ENCODE assay signal across 12 mouse cellular contexts in the genomic region with DNA sequence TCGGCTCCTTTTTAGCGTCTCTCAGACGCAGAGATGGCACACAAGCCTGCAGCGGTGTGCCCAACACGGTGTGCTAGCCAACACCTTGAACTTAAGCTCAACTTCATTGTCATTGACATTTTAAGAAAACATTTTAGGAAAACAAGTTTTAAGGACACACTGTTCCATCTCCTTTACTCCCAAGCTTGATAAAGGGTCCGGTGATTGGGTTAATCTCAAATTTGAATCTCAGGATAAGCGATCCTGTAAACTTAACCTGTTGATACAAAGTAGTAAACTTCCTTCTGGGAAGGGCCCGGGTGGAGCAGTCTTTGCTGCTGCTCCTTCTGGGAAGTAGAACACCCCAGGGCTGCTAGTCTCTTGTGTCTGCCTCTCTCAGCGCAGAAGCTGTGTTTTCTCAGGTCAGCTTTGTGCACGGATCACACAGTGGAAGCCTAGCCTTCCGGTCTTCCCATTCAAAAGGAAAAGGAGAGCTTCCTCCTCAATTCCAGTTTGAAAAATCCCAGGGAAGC.
DNase-seq lines count a peak whose midpoint lies in the region; ATAC-seq and TF ChIP-seq lines count a peak whose summit lies in the region.
"Had no signal": no experiment of that assay in that cellular context is flagged by ENCODE, and none has a peak within 500 bp of the region (broad histone marks: within the 10 kb centered on the region; RNA-seq: fewer than 3 reads in every experiment).

No protein-coding gene starts in this region.

- no peak overlapping the region for H3K4me3 ChIP-seq in cerebellum, adult 2 months (replicated peaks; ENCODE audit: insufficient read depth, low read depth, low read length)
- no peak overlapping the region for H3K4me3 ChIP-seq in kidney, embryonic 14.5 days (ENCODE audit: low read length)
- H3K4me3 ChIP-seq in ES-Bruce4 (ENCODE audit: low read depth, low read length), result no peak overlapping the region
- H3K4me3 ChIP-seq in liver, embryonic 13.5 days (replicated peaks), result no peak overlapping the region
- H3K4me3 ChIP-seq: hindbrain, embryonic 12.5 days had no signal

- H3K9ac ChIP-seq in kidney, embryonic 14.5 days (ENCODE audit: low read depth, low read length), result no peak overlapping the region
- H3K9ac ChIP-seq in ES-Bruce4 (ENCODE audit: low read depth, poor library complexity, severe bottlenecking), result no peak overlapping the region
- H3K9ac ChIP-seq in liver, embryonic 13.5 days, result no peak overlapping the region
- H3K9ac ChIP-seq: forebrain, postnatal 0 days; hindbrain, embryonic 12.5 days had no signal

- TF ChIP-seq EP300 in ES-Bruce4 (IDR thresholded peaks at IDR 0.05; ENCODE audit: insufficient read depth, low read depth, low read length), result no peak

- no peaks in the 10 kb centered on the region for H3K36me3 ChIP-seq in kidney, embryonic 14.5 days (ENCODE audit: control insufficient read depth, insufficient read depth, low read length)
- no peaks in the 10 kb centered on the region for H3K36me3 ChIP-seq in ES-Bruce4 (ENCODE audit: control insufficient read depth, insufficient read depth, low read length, poor library complexity, severe bottlenecking)
- no peaks in the 10 kb centered on the region for H3K36me3 ChIP-seq in liver, embryonic 13.5 days
- H3K36me3 ChIP-seq: hindbrain, embryonic 12.5 days had no signal

- H3K27ac ChIP-seq in cerebellum, adult 2 months (ENCODE audit: insufficient read depth, low read length), result 0 out of 2 replicates have a peak overlapping the region, but pooled peaks have one; percentile 13
- H3K27ac ChIP-seq in kidney, embryonic 14.5 days (ENCODE audit: low read depth, low read length), result 0 out of 2 replicates have a peak overlapping the region, but pooled peaks have one; percentile 47
- peak overlapping the region; percentile 45 for H3K27ac ChIP-seq in ES-Bruce4 (ENCODE audit: insufficient read depth, low read length)
- H3K27ac ChIP-seq in liver, embryonic 13.5 days, result no peak overlapping the region; the same call in 1 of the 2 replicates
- H3K27ac ChIP-seq: hindbrain, embryonic 12.5 days had no signal

- TF ChIP-seq CTCF in cerebellum, adult 2 months (IDR thresholded peaks at IDR 0.05; ENCODE audit: borderline replicate concordance, insufficient read depth, low read depth, low read length), result no peak
- no peak for TF ChIP-seq CTCF in ES-Bruce4 (IDR thresholded peaks at IDR 0.05; ENCODE audit: low read depth, low read length)

- 93% methylated on average over 11 of the region's 11 CpGs for WGBS in cerebellum, adult 2 months
- 75% methylated on average over 11 of the region's 11 CpGs for whole genome bisulfite sequencing in kidney, embryonic 14.5 days
- 47% methylated on average over 11 of the region's 11 CpGs for WGBS in liver, embryonic 13.5 days (ENCODE audit: insufficient replicate concordance)

- no peak for DNase-seq in cerebellum, adult 2 months
- no peak for DNase-seq in cerebellum, adult 18-20 months
- no peak for DNase-seq in kidney, adult 9 months
- DNase-seq in liver, embryonic 13.5 days, result no peak
- no peak for DNase-seq in layer of hippocampus, postnatal 14 days (ENCODE audit: low spot score in 2 of 2)
- DNase-seq: forebrain, postnatal 0 days; midbrain, embryonic 14.5 days; right cerebral cortex, postnatal 14 days had no signal

- no peaks in the 10 kb centered on the region for H3K9me3 ChIP-seq in kidney, embryonic 14.5 days (ENCODE audit: control insufficient read depth, low read length)
- no peaks in the 10 kb centered on the region for H3K9me3 ChIP-seq in ES-Bruce4 (replicated peaks; ENCODE audit: control insufficient read depth, insufficient read depth, low read length, poor library complexity, severe bottlenecking)
- no peaks in the 10 kb centered on the region for H3K9me3 ChIP-seq in liver, embryonic 13.5 days (replicated peaks)
- H3K9me3 ChIP-seq: hindbrain, embryonic 12.5 days had no signal

- no peak for ATAC-seq in kidney, embryonic 14.5 days (ENCODE audit: low FRiP score, low TSS enrichment)
- peak; percentile 25 for ATAC-seq in liver, embryonic 13.5 days (ENCODE audit: low read depth)
- ATAC-seq in CD4-positive, CD25-positive, alpha-beta regulatory T cell, adult 4 months, result no peak
- ATAC-seq: forebrain, postnatal 0 days had no signal

- H3K27me3 ChIP-seq in cerebellum, adult 2 months (ENCODE audit: control insufficient read depth, insufficient read depth, low read length), result no peaks in the 10 kb centered on the region
- H3K27me3 ChIP-seq in kidney, embryonic 14.5 days (ENCODE audit: control insufficient read depth, insufficient read depth, low read length), result no peaks in the 10 kb centered on the region
- H3K27me3 ChIP-seq in ES-Bruce4 (ENCODE audit: control insufficient read depth, insufficient read depth, low read length, poor library complexity, severe bottlenecking), result no peaks in the 10 kb centered on the region
- no peaks in the 10 kb centered on the region for H3K27me3 ChIP-seq in liver, embryonic 13.5 days
- H3K27me3 ChIP-seq: hindbrain, embryonic 12.5 days had no signal

- H3K4me1 ChIP-seq in cerebellum, adult 2 months (ENCODE audit: control insufficient read depth, insufficient read depth, low read length), result peaks cover 6% of the 10 kb centered on the region; the same call in 1 of the 2 replicates
- H3K4me1 ChIP-seq in kidney, embryonic 14.5 days (ENCODE audit: control insufficient read depth, insufficient read depth, low read length), result peaks cover 14% of the 10 kb centered on the region
- H3K4me1 ChIP-seq in ES-Bruce4 (ENCODE audit: control insufficient read depth, insufficient read depth, low read length), result peaks cover 13% of the 10 kb centered on the region
- peaks cover 20% of the 10 kb centered on the region for H3K4me1 ChIP-seq in liver, embryonic 13.5 days (replicated peaks)

- H3K4me2 ChIP-seq in kidney, embryonic 14.5 days (replicated peaks; ENCODE audit: low read depth, low read length), result no peak overlapping the region
- H3K4me2 ChIP-seq in liver, embryonic 13.5 days, result 0 out of 2 replicates have a peak overlapping the region, but pooled peaks have one; percentile 8
- H3K4me2 ChIP-seq: hindbrain, embryonic 12.5 days had no signal

- TF ChIP-seq POLR2A in cerebellum, adult 2 months (IDR thresholded peaks at IDR 0.05; ENCODE audit: borderline replicate concordance, insufficient read depth, low read length), result no peak
- no peak for TF ChIP-seq POLR2A in ES-Bruce4 (IDR thresholded peaks at IDR 0.05; ENCODE audit: insufficient read depth, low read length)
